Mouse (Mus musculus) embryo, embryonic 10.5 days (tissue): ENCODE data around the gene Sult3a1.
"Not testable (repeated sequence)": the region's sequence is repeated elsewhere in the genome, so short reads cannot be mapped to it uniquely, and the experiment has no call there.

Source experiments
- DNase-seq: peaks from one replicate; pipeline ENCODE4 v3.0.0-alpha.2; 2015; ENCODE audit warnings: low spot score

Gene Sult3a1

GRCm38 (mm10) chr10:33857421-33857820, at the start of gene Sult3a1:
TSS of gene Sult3a1 (plus strand) at chr10:33857721.
- DNase-seq = no peak

GRCm38 (mm10) chr10:33811807-33812206, 45.7 kb upstream of the Sult3a1 start:
- peak; percentile 36 for DNase-seq

- DNase-seq = no peak
Observed at GRCm38 (mm10) chr10:33814266-33814665, 43.3 kb upstream of the Sult3a1 start.

- DNase-seq = no peak
Observed at GRCm38 (mm10) chr10:33816923-33817322, 40.6 kb upstream of the Sult3a1 start.

- DNase-seq = no peak
Observed at GRCm38 (mm10) chr10:33820892-33821291, 36.6 kb upstream of the Sult3a1 start.

GRCm38 (mm10) chr10:33865994-33866393, 8.5 kb downstream of the Sult3a1 start:
- DNase-seq = no peak

- DNase-seq = no peak
Observed at GRCm38 (mm10) chr10:33870441-33870840, 12.9 kb downstream of the Sult3a1 start.

GRCm38 (mm10) chr10:33872672-33873398, 15.3 kb downstream of the Sult3a1 start:
- DNase-seq = no peak

- DNase-seq = not testable (repeated sequence)
Observed at GRCm38 (mm10) chr10:33882411-33882810, 24.9 kb downstream of the Sult3a1 start.

- DNase-seq = not testable (repeated sequence)
Observed at GRCm38 (mm10) chr10:33901520-33901919, 44.0 kb downstream of the Sult3a1 start.

- peak; percentile 81 for DNase-seq
Observed at GRCm38 (mm10) chr10:33904530-33905481, 47.3 kb downstream of the Sult3a1 start, which contains the start of gene Rsph4a. TSS of gene Rsph4a (plus strand) at chr10:33905111.

GRCm38 (mm10) chr10:33905489-33905888, 48.0 kb downstream of the Sult3a1 start:
- DNase-seq = no peak
